Mouse (Mus musculus) stomach, postnatal 0 days (tissue): ENCODE measurements at regions not wholly inside any gene's neighbourhood (a gene's known extent, or its start where the extent isn't known, plus 50 kb on each side); places are given as distances from the start of the nearest gene placed in this dataset.

ENCODE experiments used
- CTCF ChIP-seq: IDR thresholded peaks from 2 replicates; pipeline ENCODE4 v1.5.1; 2016; ENCODE audit warnings: antibody characterized with exemption, low read depth, mild to moderate bottlenecking, moderate library complexity
- EP300 ChIP-seq: optimal IDR thresholded peaks from 2 replicates; pipeline ENCODE3; 2016; ENCODE audit warnings: antibody characterized with exemption

- no peak for TF ChIP-seq CTCF
- no peak for TF ChIP-seq EP300
These were observed 449.0 kb upstream of the Gabra5 start for GRCm38 (mm10) chr7:57958871-57959270.
